Mouse (Mus musculus): Measurements from ENCODE around the gene Olfr486.
"Not testable (repeated sequence)": the region's sequence is repeated elsewhere in the genome, so short reads cannot be mapped to it uniquely, and the experiment has no call there.

DNA sequence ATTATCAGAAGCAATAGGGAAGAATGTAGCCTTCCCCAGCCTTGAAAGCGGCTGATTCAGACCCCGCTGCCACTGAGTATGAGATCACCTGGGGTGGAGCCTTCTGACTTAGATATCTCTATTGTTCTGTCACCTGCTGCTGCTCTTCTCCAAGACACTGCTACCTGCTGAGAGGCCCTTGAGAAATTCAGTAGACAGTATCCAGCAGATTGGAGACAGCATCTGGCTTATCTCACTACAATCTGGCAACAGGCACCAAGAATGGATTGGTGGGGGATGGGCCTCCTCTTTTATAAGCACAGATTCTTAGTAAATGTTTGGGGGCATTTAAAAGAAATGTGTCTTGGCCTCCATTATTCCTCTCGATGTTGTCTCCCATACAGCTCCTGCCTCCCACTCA is 11.9 kb upstream of the Olfr486 start:
- TF ChIP-seq MYOD1 (IDR thresholded peaks at IDR 0.05; ENCODE audit: control insufficient read depth, insufficient read length, low read depth); CTCF (IDR thresholded peaks at IDR 0.05; ENCODE audit: control insufficient read depth, insufficient read depth, insufficient read length); USF1 (IDR thresholded peaks at IDR 0.05; ENCODE audit: low read depth): not testable (repeated sequence)
